Mouse (Mus musculus): ENCODE data around the gene Blm. TPM values are rescaled to one million over a fixed set of nuclear protein-coding genes. Genes with fewer than 3 reads are reported as not detected.

Gene Blm
- polyA plus RNA-seq, 1 experiment = 1.4 TPM

DNA sequence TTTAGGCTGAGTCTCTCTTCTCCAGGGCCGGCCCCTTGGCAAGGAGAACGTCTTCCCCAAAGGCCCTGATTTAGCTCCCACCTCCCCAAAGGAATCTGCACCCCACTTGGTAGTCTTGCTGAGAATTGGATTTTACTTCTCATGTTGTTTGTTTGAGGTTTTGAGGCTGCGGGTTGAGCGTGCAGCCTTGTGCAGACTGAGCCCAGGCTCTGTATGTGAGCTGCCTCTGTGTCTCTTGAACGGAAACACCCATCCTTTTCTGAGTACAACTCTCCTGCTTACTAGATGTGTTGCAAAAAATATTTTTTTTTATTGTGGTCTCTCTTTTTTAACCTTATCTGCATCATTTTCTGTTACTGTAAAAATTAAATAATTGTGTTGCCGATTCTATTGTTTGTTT, 113.3 kb downstream of the Blm start:
- TF ChIP-seq CTCF (IDR thresholded peaks at IDR 0.05; ENCODE audit: extremely low read depth, insufficient read length, insufficient replicate concordance, low read depth, low read length) (no peak), POLR2A (IDR thresholded peaks at IDR 0.05; ENCODE audit: low read depth, low read length) (no peak)
- 95% methylated on average over 6 of the region's 6 CpGs for WGBS

GRCm38 (mm10) chr7:80420586-80420985, 114.3 kb downstream of the Blm start:
- no peaks in the 10 kb centered on the region for H3K27me3 ChIP-seq (ENCODE audit: control insufficient read depth, insufficient read depth, low read length)
- H3K4me1 ChIP-seq (ENCODE audit: control insufficient read depth, insufficient read depth, insufficient read length, low read length) = peaks cover 17% of the 10 kb centered on the region
- no peak overlapping the region for H3K4me3 ChIP-seq (ENCODE audit: low read depth, low read length)
- no peaks in the 10 kb centered on the region for H3K36me3 ChIP-seq (ENCODE audit: control insufficient read depth, insufficient read depth, low read length)
- no peak for TF ChIP-seq POLR2A (IDR thresholded peaks at IDR 0.05; ENCODE audit: low read depth, low read length)
- H3K27ac ChIP-seq (ENCODE audit: insufficient read depth, low read depth, low read length) = peak overlapping the region; percentile 3; the same call in 1 of the 2 replicates
- 73% methylated on average over 4 of the region's 4 CpGs for WGBS

More for the DNA sequence above, 113.3 kb downstream of the Blm start:
- H3K4me1 ChIP-seq (ENCODE audit: control insufficient read depth, insufficient read depth, insufficient read length, low read length) = peaks cover 14% of the 10 kb centered on the region
- no peak overlapping the region for H3K27ac ChIP-seq (ENCODE audit: insufficient read depth, low read depth, low read length)
- no peaks in the 10 kb centered on the region for H3K36me3 ChIP-seq (ENCODE audit: control insufficient read depth, insufficient read depth, low read length)
- no peak overlapping the region for H3K4me3 ChIP-seq (ENCODE audit: low read depth, low read length)
- no peaks in the 10 kb centered on the region for H3K27me3 ChIP-seq (ENCODE audit: control insufficient read depth, insufficient read depth, low read length)

DNA sequence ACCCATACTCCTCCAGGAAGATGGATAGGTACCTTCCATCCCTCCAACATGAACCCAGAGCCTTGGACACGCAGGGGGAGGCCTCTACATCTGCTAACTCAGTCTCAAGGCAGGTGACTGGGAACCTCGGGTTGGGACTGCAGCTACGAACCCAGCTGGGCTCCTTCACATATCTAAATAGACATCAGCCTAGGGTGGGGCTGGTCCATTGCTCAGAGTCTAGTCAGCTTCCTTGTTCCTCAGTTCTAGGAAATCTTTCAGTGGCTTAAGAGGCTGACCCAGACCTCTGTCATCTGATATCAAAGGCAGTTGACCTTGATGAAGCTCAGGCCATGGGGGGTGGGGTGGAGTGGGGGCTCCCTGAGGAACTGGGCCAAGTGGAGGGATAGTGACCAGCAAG, 115.6 kb downstream of the Blm start:
- H3K36me3 ChIP-seq (ENCODE audit: control insufficient read depth, insufficient read depth, low read length) = no peaks in the 10 kb centered on the region
- WGBS = 22% methylated on average over 3 of the region's 3 CpGs
- H3K27ac ChIP-seq (ENCODE audit: insufficient read depth, low read depth, low read length) = no peak overlapping the region
- no peak overlapping the region for H3K4me3 ChIP-seq (ENCODE audit: low read depth, low read length)
- H3K27me3 ChIP-seq (ENCODE audit: control insufficient read depth, insufficient read depth, low read length) = no peaks in the 10 kb centered on the region
- H3K4me1 ChIP-seq (ENCODE audit: control insufficient read depth, insufficient read depth, insufficient read length, low read length) = peaks cover 17% of the 10 kb centered on the region
- no peak for TF ChIP-seq CTCF (IDR thresholded peaks at IDR 0.05; ENCODE audit: extremely low read depth, insufficient read length, insufficient replicate concordance, low read depth, low read length)
- no peak for TF ChIP-seq POLR2A (IDR thresholded peaks at IDR 0.05; ENCODE audit: low read depth, low read length)

DNA sequence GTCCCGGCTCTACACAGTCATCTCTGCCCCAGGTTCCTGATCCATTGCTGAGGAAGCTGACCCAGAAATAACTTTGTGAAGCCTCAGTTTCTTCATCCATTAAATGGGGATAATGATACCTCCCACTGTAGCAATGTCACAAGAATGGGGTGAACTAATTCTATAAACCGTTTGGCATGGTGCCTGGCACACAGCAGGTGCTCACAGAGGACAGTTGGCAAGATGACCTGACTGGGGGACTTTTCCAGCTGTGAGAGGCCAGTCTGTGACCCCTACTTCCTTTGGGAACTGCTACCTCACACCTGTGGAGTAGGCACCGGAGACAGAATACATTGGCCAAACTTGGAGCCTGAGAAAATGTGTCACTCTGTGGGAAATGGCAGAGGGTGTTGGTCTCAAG, 116.9 kb downstream of the Blm start:
- Histone ChIP-seq H3K36me3 (ENCODE audit: control insufficient read depth, insufficient read depth, low read length) (no peaks in the 10 kb centered on the region), H3K4me3 (ENCODE audit: low read depth, low read length) (no peak overlapping the region), H3K27ac (ENCODE audit: insufficient read depth, low read depth, low read length) (no peak overlapping the region), H3K27me3 (ENCODE audit: control insufficient read depth, insufficient read depth, low read length) (no peaks in the 10 kb centered on the region), H3K4me1 (ENCODE audit: control insufficient read depth, insufficient read depth, insufficient read length, low read length) (peaks cover 16% of the 10 kb centered on the region)
- no peak for TF ChIP-seq POLR2A (IDR thresholded peaks at IDR 0.05; ENCODE audit: low read depth, low read length)
- no peak for TF ChIP-seq CTCF (IDR thresholded peaks at IDR 0.05; ENCODE audit: extremely low read depth, insufficient read length, insufficient replicate concordance, low read depth, low read length)
- 74% methylated on average over 3 of the region's 3 CpGs for WGBS

- H3K27ac ChIP-seq (ENCODE audit: insufficient read depth, low read depth, low read length) = no peak overlapping the region
Observed at GRCm38 (mm10) chr7:80417601-80418000, 117.3 kb downstream of the Blm start.

DNA sequence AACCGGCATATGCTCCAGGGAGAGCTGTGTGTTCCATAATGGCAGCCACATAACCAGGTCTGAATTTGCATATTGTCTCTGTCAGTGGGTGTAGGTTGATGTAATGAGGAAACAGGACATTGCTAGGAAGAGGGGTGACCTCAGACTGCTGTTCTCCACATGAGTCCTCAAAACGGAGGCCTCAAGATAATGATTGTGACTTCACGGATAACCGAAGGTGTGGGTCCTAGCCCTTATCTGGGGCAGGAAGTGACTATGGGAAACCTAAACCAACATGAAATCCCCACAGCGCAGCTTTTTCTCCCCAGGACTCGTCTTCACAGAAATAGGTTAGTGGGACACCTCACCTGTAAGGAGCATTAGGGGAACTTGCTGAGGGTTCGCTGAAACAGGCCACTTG, 118.0 kb downstream of the Blm start:
- no peak overlapping the region for H3K27ac ChIP-seq (ENCODE audit: insufficient read depth, low read depth, low read length)
- 87% methylated on average over 7 of the region's 7 CpGs for WGBS
- TF ChIP-seq POLR2A (IDR thresholded peaks at IDR 0.05; ENCODE audit: low read depth, low read length) (no peak), CTCF (IDR thresholded peaks at IDR 0.05; ENCODE audit: extremely low read depth, insufficient read length, insufficient replicate concordance, low read depth, low read length) (no peak)

More at GRCm38 (mm10) chr7:80417601-80418000, 117.3 kb downstream of the Blm start:
- no peaks in the 10 kb centered on the region for H3K27me3 ChIP-seq (ENCODE audit: control insufficient read depth, insufficient read depth, low read length)
- peaks cover 16% of the 10 kb centered on the region for H3K4me1 ChIP-seq (ENCODE audit: control insufficient read depth, insufficient read depth, insufficient read length, low read length)
- H3K4me3 ChIP-seq (ENCODE audit: low read depth, low read length) = no peak overlapping the region
- TF ChIP-seq POLR2A (IDR thresholded peaks at IDR 0.05; ENCODE audit: low read depth, low read length) (no peak), CTCF (IDR thresholded peaks at IDR 0.05; ENCODE audit: extremely low read depth, insufficient read length, insufficient replicate concordance, low read depth, low read length) (no peak)
- no peaks in the 10 kb centered on the region for H3K36me3 ChIP-seq (ENCODE audit: control insufficient read depth, insufficient read depth, low read length)

DNA sequence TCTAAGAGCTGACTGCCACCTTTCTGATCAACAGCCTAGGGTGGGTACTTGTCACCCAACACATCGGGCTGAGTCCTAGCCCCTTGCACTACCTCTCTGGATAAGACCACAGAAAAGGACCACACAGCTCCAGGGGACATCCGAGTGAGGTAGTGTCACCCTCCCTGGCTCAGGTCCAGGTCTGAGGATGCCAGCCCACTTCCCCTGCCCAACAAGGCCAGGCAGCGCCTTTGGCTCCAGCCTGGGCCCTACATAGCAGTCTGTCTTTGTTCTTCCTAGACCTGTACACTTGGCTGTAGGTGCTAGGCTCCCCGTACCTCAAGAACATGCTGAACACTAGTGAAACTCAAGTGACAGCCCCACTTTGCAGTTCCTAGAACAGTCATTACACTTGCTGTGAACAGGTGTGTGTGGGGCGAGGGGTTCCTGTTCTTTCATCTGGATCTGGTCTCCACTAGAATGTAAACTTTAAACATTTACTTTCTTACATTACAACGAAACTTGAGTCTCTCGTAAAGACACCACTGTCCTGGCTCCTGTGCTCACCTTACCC, 120.5 kb downstream of the Blm start:
- WGBS = 81% methylated on average over 7 of the region's 7 CpGs
- TF ChIP-seq POLR2A (IDR thresholded peaks at IDR 0.05; ENCODE audit: low read depth, low read length) = no peak
- TF ChIP-seq CTCF (IDR thresholded peaks at IDR 0.05; ENCODE audit: extremely low read depth, insufficient read length, insufficient replicate concordance, low read depth, low read length) = no peak
- Histone ChIP-seq H3K27me3 (ENCODE audit: control insufficient read depth, insufficient read depth, low read length) (no peaks in the 10 kb centered on the region), H3K36me3 (ENCODE audit: control insufficient read depth, insufficient read depth, low read length) (no peaks in the 10 kb centered on the region), H3K4me1 (ENCODE audit: control insufficient read depth, insufficient read depth, insufficient read length, low read length) (peaks cover 9% of the 10 kb centered on the region; the same call in 1 of the 2 replicates), H3K27ac (ENCODE audit: insufficient read depth, low read depth, low read length) (no peak overlapping the region), H3K4me3 (ENCODE audit: low read depth, low read length) (no peak overlapping the region)

More for the DNA sequence above, 118.0 kb downstream of the Blm start:
- Histone ChIP-seq H3K27me3 (ENCODE audit: control insufficient read depth, insufficient read depth, low read length) (no peaks in the 10 kb centered on the region), H3K36me3 (ENCODE audit: control insufficient read depth, insufficient read depth, low read length) (no peaks in the 10 kb centered on the region), H3K4me1 (ENCODE audit: control insufficient read depth, insufficient read depth, insufficient read length, low read length) (peaks cover 16% of the 10 kb centered on the region), H3K4me3 (ENCODE audit: low read depth, low read length) (no peak overlapping the region)
